Mouse (Mus musculus) hindbrain, postnatal 0 days (tissue): ENCODE results near the gene Blzf1. TPM values are rescaled to one million over a fixed set of nuclear protein-coding genes. Genes with fewer than 3 reads are reported as not detected.

ENCODE experiments used
- ATAC-seq: fragments of 200-750 bp; cut with Nextera tagmentation; 2 replicates; pipeline ENCODE4 v1.8.0; 2017; ENCODE audit warnings: mild to moderate bottlenecking, moderate TSS enrichment, moderate library complexity
- DNase-seq: peaks from one replicate; pipeline ENCODE4 v3.0.0-alpha.2; 2015; ENCODE audit warnings: low spot score
- H3K27ac ChIP-seq: fragments of 300-500 bp; sonication (generic); 2 replicates; pipeline ENCODE4 v1.5.1; 2014; ENCODE audit warnings: mild to moderate bottlenecking
- H3K27me3 ChIP-seq: fragments of 300-500 bp; sonication (generic); 2 replicates; pipeline ENCODE4 v1.6.1; 2014; ENCODE audit warnings: low read length, mixed read lengths; ENCODE audit not compliant: insufficient read depth
- H3K36me3 ChIP-seq: fragments of 300-500 bp; sonication (generic); 2 replicates; pipeline ENCODE4 v1.6.1; 2014; ENCODE audit warnings: low read length, mixed read lengths; ENCODE audit not compliant: insufficient read depth
- H3K4me1 ChIP-seq: fragments of 300-500 bp; sonication (generic); 2 replicates; pipeline ENCODE4 v1.6.1; 2014; ENCODE audit warnings: antibody characterized with exemption, low read length, mixed read lengths; ENCODE audit not compliant: insufficient read depth
- H3K4me2 ChIP-seq: fragments of 300-500 bp; sonication (generic); 2 replicates; pipeline ENCODE4 v1.6.1; 2014; ENCODE audit warnings: low read depth, mild to moderate bottlenecking, low read length, moderate library complexity, mixed read lengths
- H3K4me3 ChIP-seq: fragments of 300-500 bp; sonication (generic); 2 replicates; pipeline ENCODE4 v1.5.1; 2014; ENCODE audit warnings: low read length
- H3K9ac ChIP-seq: fragments of 300-500 bp; sonication (generic); replicated peaks from 2 replicates; pipeline ENCODE4 v1.6.1; 2014; ENCODE audit warnings: mild to moderate bottlenecking, low read length, moderate library complexity, mixed read lengths
- H3K9me3 ChIP-seq: fragments of 300-500 bp; sonication (generic); 2 replicates; pipeline ENCODE4 v1.6.1; 2016; ENCODE audit warnings: low read length, mixed read lengths
- CTCF ChIP-seq: IDR thresholded peaks from 2 replicates; pipeline ENCODE4 v1.5.1; 2016; ENCODE audit warnings: antibody characterized with exemption, control low read depth, low read depth
- WGBS: fragments of 180-500 bp; shearing (Covaris S2); extraction: QIAGEN DNeasy Blood & Tissue Kit; methylation state at CpG from one replicate; pipeline ENCODE4 v1.1.7; 2014; 5-methylcytosine and 5-hydroxymethylcytosine counted together
- polyA plus RNA-seq: library from polyadenylated mRNA; unstranded; fragments of >200 nt; fragmentation: Nextera tagmentation; extraction: Ambion mirVana; gene quantifications from 2 replicates; pipeline ENCODE4 v1.2.1, GENCODE M21; 2015
- total RNA-seq: library from RNA; depleted of rRNA; stranded (reverse); fragments of >200 nt; gene quantifications from 2 replicates; pipeline ENCODE4 v1.2.3, GENCODE M21; 2014

Gene Blzf1
- total and polyA plus RNA-seq, 2 experiments from 2014 or later: 10.8 to 26.1 TPM

DNA sequence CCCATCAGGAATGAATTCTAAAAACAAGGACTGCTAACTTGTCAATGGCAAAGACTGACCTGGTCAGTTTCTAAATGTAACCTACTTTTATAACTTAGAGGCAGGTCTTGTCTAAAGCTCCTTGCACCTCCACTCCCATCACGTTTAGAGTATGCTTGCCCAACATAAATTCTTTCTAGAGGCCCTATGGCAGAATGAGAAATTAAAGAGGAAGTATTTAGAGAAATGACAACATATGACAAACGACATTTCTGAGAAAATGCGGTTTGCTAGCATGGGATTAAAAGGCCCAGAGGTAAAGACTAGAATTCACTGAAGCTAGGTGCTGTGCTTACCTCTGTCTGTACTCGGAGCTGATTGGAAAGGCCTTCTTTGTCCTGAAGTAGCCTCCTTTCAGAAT is 5.3 kb downstream of the Blzf1 start:
- DNase-seq (no peak), ATAC-seq (no peak)
- H3K27ac ChIP-seq: no peak overlapping the region
- peaks cover 36% of the 10 kb centered on the region for H3K36me3 ChIP-seq
- H3K4me1 ChIP-seq: no peaks in the 10 kb centered on the region
- H3K27me3 ChIP-seq: no peaks in the 10 kb centered on the region
- H3K9me3 ChIP-seq: no peaks in the 10 kb centered on the region
- no peak overlapping the region for H3K4me3 ChIP-seq
- TF ChIP-seq CTCF: no peak
- WGBS: 94% methylated on average over 4 of the region's 4 CpGs
- no peak overlapping the region for H3K4me2 ChIP-seq
- H3K9ac ChIP-seq: no peak overlapping the region

DNA sequence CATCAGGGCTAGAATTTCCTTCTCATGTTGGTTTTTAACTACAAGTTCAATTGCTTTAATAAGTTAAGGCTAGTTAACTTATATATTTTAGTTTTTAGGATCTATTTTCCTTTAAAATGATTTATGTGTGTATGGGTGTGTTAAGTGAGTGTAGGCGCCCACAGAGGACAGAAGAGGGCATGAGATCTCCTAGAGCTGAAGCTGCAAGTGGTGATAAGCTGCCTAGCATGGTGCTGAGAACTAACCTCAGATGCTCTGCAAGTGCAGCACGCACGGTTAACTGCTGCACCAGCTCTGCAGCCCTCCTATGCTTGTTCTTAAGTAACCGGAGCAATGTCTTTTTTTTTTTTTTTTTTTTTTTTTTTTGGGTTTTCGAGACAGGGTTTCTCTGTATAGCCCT is 10.8 kb downstream of the Blzf1 start:
- ATAC-seq: no peak
- H3K36me3 ChIP-seq: peaks cover 42% of the 10 kb centered on the region
- no peak for TF ChIP-seq CTCF
- H3K27ac ChIP-seq: no peak overlapping the region
- 97% methylated on average over 4 of the region's 5 CpGs for WGBS
- H3K9ac ChIP-seq: no peak overlapping the region
- H3K27me3 ChIP-seq: no peaks in the 10 kb centered on the region
- H3K9me3 ChIP-seq: no peaks in the 10 kb centered on the region
- no peak overlapping the region for H3K4me3 ChIP-seq
- no peaks in the 10 kb centered on the region for H3K4me1 ChIP-seq
- no peak for DNase-seq
- no peak overlapping the region for H3K4me2 ChIP-seq

DNA sequence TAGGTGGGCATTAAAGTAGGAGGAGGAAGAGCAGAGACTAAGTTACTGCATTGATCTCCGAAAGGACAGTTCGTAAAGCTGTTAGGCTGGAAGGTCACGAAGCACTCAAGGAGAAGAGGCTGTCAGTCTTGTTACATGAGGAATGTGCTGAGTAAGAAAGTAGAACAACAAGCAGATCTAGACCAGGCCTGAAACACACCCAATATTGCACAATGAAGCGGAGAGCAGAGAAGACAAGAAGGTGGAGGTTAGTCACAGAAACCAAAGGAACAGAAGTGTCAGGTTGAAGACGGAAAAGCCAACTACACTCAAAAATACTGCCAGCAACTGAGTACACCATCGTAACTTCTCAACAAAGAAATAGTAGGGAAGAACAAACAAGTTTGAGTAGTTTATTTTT is 13.2 kb downstream of the Blzf1 start:
- Histone ChIP-seq H3K9ac (no peak overlapping the region), H3K27me3 (no peaks in the 10 kb centered on the region), H3K9me3 (no peaks in the 10 kb centered on the region), H3K36me3 (peaks cover 37% of the 10 kb centered on the region), H3K4me2 (no peak overlapping the region), H3K4me1 (no peaks in the 10 kb centered on the region), H3K27ac (no peak overlapping the region), H3K4me3 (no peak overlapping the region)
- DNase-seq (no peak), ATAC-seq (no peak)
- no peak for TF ChIP-seq CTCF
- 94% methylated on average over 6 of the region's 6 CpGs for WGBS

DNA sequence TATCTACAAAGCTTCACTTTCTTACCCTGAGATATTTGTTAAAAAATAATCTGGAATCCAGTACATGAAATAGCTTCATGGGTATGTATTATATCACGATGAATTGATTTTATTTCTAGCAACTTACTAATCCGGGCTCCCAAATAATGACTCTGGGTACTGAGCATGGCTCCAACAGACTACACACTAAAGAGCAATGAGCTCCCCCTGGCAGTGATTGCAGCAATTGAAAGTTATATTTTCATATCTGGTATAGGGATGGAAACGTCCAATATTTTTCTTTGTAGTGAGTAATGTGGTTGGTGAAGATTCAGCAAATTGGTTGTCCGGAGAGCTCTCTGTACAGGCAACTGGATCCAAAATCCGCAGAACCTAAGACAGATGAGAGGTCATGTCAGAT is 15.2 kb downstream of the Blzf1 start:
- H3K27ac ChIP-seq: no peak overlapping the region
- H3K4me1 ChIP-seq: no peaks in the 10 kb centered on the region
- no peaks in the 10 kb centered on the region for H3K27me3 ChIP-seq
- no peak overlapping the region for H3K4me2 ChIP-seq
- no peaks in the 10 kb centered on the region for H3K9me3 ChIP-seq
- H3K4me3 ChIP-seq: no peak overlapping the region
- 93% methylated on average over 5 of the region's 5 CpGs for WGBS
- 0 out of 2 replicates have a peak, but pooled peaks have one; percentile 13 for TF ChIP-seq CTCF
- no peak overlapping the region for H3K9ac ChIP-seq
- DNase-seq: peak; percentile 16
- peaks cover 24% of the 10 kb centered on the region for H3K36me3 ChIP-seq
- ATAC-seq: no peak

DNA sequence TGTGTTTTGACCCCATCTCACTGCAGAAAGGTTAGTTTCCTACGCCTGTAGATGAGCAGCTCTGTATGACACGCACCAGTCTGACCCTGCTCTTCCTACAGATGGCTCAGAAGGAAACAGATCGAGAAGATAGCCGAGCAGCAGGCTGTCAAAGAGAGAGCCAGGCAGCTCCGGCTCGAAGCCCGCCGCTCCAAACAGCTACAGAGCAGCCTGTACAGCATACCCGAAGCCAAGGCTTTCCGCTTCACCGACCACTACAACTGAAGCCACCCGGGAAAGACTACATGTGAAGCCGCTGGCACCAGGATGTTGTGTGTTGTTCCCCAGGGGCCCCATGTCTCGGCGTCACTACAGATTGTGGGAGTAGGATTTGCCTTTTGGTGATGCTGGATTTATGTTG is 19.9 kb downstream of the Blzf1 start:
- Histone ChIP-seq H3K4me2 (no peak overlapping the region), H3K9ac (no peak overlapping the region), H3K4me1 (no peaks in the 10 kb centered on the region), H3K4me3 (no peak overlapping the region), H3K27me3 (no peaks in the 10 kb centered on the region), H3K36me3 (peaks cover 23% of the 10 kb centered on the region; the same call in 1 of the 2 replicates), H3K27ac (no peak overlapping the region), H3K9me3 (no peaks in the 10 kb centered on the region)
- TF ChIP-seq CTCF: no peak
- ATAC-seq: peak; percentile 87
- WGBS: 41% methylated on average over 15 of the region's 15 CpGs
- DNase-seq: peak; percentile 49

DNA sequence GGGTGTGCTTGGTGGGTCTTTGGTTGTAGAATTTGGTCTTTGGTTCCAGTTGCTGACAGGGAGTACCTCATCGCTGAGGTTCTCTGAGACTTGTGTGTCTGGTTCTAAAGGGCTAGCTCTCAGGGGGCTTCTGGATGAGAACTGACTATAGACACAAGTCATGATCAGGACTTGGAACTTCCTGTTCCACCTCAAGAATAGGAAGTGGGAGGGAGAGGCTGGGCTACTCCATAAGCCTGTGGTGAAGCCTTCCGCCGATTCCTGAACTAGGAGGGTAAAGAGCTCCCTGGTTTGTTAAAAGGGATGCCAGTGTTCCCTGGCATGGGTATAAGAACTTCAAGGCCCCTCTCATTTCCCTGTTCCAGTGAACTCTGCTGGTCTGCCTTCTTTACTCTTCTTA is 23.3 kb downstream of the Blzf1 start:
- H3K36me3 ChIP-seq: peaks cover 12% of the 10 kb centered on the region; the same call in 1 of the 2 replicates
- H3K27me3 ChIP-seq: no peaks in the 10 kb centered on the region
- DNase-seq: no peak
- H3K4me1 ChIP-seq: no peaks in the 10 kb centered on the region
- no peak overlapping the region for H3K27ac ChIP-seq
- H3K9me3 ChIP-seq: no peaks in the 10 kb centered on the region
- ATAC-seq: no peak
- TF ChIP-seq CTCF: no peak
- no peak overlapping the region for H3K4me2 ChIP-seq
- H3K9ac ChIP-seq: no peak overlapping the region
- H3K4me3 ChIP-seq: no peak overlapping the region
- WGBS: 95% methylated on average over 3 of the region's 3 CpGs

DNA sequence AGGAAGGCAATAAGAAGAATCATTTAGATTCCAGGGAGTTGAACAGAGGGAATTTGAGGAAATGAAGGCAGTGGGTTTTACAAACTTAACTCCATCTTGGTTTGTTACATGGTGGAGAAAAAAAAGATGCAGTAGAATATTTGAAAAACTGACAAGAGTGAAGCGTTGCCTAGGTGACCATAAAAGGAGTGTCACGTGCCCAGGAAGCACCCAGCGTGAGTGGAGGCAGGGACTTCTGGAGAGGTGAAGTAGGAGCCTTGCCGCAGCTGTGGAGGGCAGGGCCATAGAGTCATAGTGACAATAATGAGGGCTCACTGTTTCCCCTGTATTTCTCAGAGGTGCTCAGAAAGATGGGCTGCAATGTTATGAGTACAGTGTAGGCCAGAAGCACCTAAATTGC is 28.0 kb downstream of the Blzf1 start:
- Histone ChIP-seq H3K4me2 (no peak overlapping the region), H3K27ac (no peak overlapping the region), H3K9me3 (no peaks in the 10 kb centered on the region), H3K4me1 (no peaks in the 10 kb centered on the region), H3K4me3 (no peak overlapping the region), H3K9ac (no peak overlapping the region), H3K36me3 (peaks cover 11% of the 10 kb centered on the region; the same call in 1 of the 2 replicates), H3K27me3 (no peaks in the 10 kb centered on the region)
- DNase-seq: no peak
- TF ChIP-seq CTCF: no peak
- 77% methylated on average over 4 of the region's 4 CpGs for WGBS
- no peak for ATAC-seq
